Mouse (Mus musculus) hindbrain, embryonic 15.5 days (tissue): ENCODE data around the gene Cdc42ep5. TPM values are rescaled to one million over a fixed set of nuclear protein-coding genes. Genes with fewer than 3 reads are reported as not detected.

Experiments used
- ATAC-seq: fragments of 200-750 bp; cut with Nextera tagmentation; 2 replicates; pipeline ENCODE4 v1.8.0; 2017; ENCODE audit warnings: low read depth, moderate number of reproducible peaks, moderate TSS enrichment; ENCODE audit not compliant: low FRiP score
- H3K27ac ChIP-seq: fragments of 300-500 bp; sonication (generic); replicated peaks from 2 replicates; pipeline ENCODE4 v1.5.1; 2015; ENCODE audit warnings: mild to moderate bottlenecking, inconsistent platforms
- H3K27me3 ChIP-seq: fragments of 300-500 bp; sonication (generic); 2 replicates; pipeline ENCODE4 v1.6.1; 2015; ENCODE audit warnings: control low read depth, inconsistent platforms
- H3K36me3 ChIP-seq: fragments of 300-500 bp; sonication (generic); 2 replicates; pipeline ENCODE4 v1.6.1; 2015; ENCODE audit warnings: control low read depth, inconsistent platforms
- H3K4me1 ChIP-seq: fragments of 300-500 bp; sonication (generic); replicated peaks from 2 replicates; pipeline ENCODE4 v1.6.1; 2015; ENCODE audit warnings: control low read depth, inconsistent platforms
- H3K4me2 ChIP-seq: fragments of 300-500 bp; sonication (generic); 2 replicates; pipeline ENCODE4 v1.6.1; 2015; ENCODE audit warnings: moderate library complexity, mild to moderate bottlenecking, inconsistent platforms
- H3K4me3 ChIP-seq: fragments of 300-500 bp; sonication (generic); 2 replicates; pipeline ENCODE4 v1.5.1; 2015; ENCODE audit warnings: mild to moderate bottlenecking, inconsistent platforms
- H3K9ac ChIP-seq: fragments of 300-500 bp; sonication (generic); 2 replicates; pipeline ENCODE4 v1.6.1; 2015; ENCODE audit warnings: inconsistent platforms
- H3K9me3 ChIP-seq: fragments of 300-500 bp; sonication (generic); 2 replicates; pipeline ENCODE4 v1.6.1; 2016; ENCODE audit warnings: control low read depth, inconsistent platforms
- WGBS: fragments of 180-500 bp; shearing (Covaris S2); methylation state at CpG from one replicate; pipeline ENCODE4 v1.1.7; 2015; 5-methylcytosine and 5-hydroxymethylcytosine counted together
- polyA plus RNA-seq: library from polyadenylated mRNA; unstranded; fragments of >200 nt; fragmentation: Nextera tagmentation; extraction: Ambion mirVana; gene quantifications from 2 replicates; pipeline ENCODE4 v1.2.1, GENCODE M21; 2015

Cdc42ep5 gene
- polyA plus RNA-seq, 1 experiment from 2014 or later, result 8.8 TPM

DNA sequence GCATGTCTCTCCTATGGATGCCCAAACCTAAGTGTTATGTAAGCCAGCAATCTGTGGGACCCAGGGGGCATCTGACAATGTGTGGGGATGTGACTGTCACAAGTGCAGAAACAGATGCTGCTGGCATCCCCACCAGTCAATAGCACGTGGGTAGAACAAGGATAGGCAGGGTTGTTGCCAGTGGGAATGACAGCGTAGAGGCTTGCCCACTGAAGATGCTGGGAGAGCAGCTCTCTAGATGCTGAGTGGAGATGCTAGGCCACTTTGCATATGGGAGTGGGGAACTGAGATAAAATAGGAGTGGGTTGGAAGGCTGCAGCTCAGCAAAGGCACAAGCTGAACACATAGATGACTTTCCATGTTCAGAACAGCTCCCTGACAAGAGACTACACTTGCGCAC, 32.1 kb downstream of the Cdc42ep5 start:
- no peak overlapping the region for H3K4me2 ChIP-seq
- no peaks in the 10 kb centered on the region; the same call in none of the 2 replicates for H3K36me3 ChIP-seq
- no peak overlapping the region for H3K9ac ChIP-seq
- ATAC-seq, result no peak
- H3K9me3 ChIP-seq, result no peaks in the 10 kb centered on the region
- 89% methylated on average over 3 of the region's 3 CpGs for WGBS
- no peaks in the 10 kb centered on the region for H3K27me3 ChIP-seq
- H3K27ac ChIP-seq, result 0 out of 2 replicates have a peak overlapping the region, but pooled peaks have one; percentile 71
- H3K4me1 ChIP-seq, result peaks cover 24% of the 10 kb centered on the region
- no peak overlapping the region for H3K4me3 ChIP-seq

GRCm38 (mm10) chr7:4131964-4132363, 32.7 kb downstream of the Cdc42ep5 start:
- Histone ChIP-seq H3K4me3 (no peak overlapping the region), H3K4me2 (no peak overlapping the region), H3K36me3 (peaks cover 2% of the 10 kb centered on the region), H3K9ac (no peak overlapping the region), H3K4me1 (peaks cover 23% of the 10 kb centered on the region), H3K27me3 (no peaks in the 10 kb centered on the region), H3K9me3 (no peaks in the 10 kb centered on the region), H3K27ac (peak overlapping the region; percentile 71; the same call in 1 of the 2 replicates)
- ATAC-seq, result no peak
- 85% methylated on average over 8 of the region's 8 CpGs for WGBS

- Histone ChIP-seq H3K9me3 (no peaks in the 10 kb centered on the region), H3K36me3 (peaks cover 3% of the 10 kb centered on the region), H3K27me3 (no peaks in the 10 kb centered on the region), H3K4me2 (no peak overlapping the region), H3K9ac (peak overlapping the region; percentile 5), H3K4me1 (peaks cover 19% of the 10 kb centered on the region), H3K4me3 (no peak overlapping the region), H3K27ac (peak overlapping the region; percentile 59)
- 34% methylated on average over 13 of the region's 13 CpGs for WGBS
- ATAC-seq, result peak; percentile 66
Measured at GRCm38 (mm10) chr7:4130686-4131452, 33.8 kb downstream of the Cdc42ep5 start.

DNA sequence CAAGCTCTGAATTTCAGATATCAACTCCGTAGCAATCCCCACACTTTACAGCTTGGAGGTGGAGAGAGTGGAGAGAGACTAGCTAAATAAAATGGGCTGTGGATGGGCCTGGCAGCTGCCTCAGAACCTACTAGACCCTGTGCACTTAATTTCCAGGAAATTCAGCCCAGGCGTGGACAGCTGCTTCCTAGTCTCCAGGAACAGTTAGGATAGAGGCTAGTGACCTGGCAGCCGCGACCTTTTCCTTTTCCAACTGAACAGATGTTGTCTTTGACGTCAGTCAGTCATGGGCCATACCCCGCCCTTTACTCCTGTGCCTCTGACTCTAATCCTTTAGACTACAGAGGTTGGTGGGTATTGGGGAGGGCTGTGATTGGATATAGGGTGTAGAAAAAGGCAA, 35.8 kb downstream of the Cdc42ep5 start:
- Histone ChIP-seq H3K9ac (no peak overlapping the region), H3K4me1 (peaks cover 31% of the 10 kb centered on the region), H3K36me3 (peaks cover 3% of the 10 kb centered on the region), H3K27me3 (no peaks in the 10 kb centered on the region), H3K9me3 (no peaks in the 10 kb centered on the region), H3K27ac (peak overlapping the region; percentile 21; the same call in 1 of the 2 replicates), H3K4me3 (no peak overlapping the region), H3K4me2 (no peak overlapping the region)
- 74% methylated on average over 6 of the region's 6 CpGs for WGBS
- ATAC-seq, result no peak

DNA sequence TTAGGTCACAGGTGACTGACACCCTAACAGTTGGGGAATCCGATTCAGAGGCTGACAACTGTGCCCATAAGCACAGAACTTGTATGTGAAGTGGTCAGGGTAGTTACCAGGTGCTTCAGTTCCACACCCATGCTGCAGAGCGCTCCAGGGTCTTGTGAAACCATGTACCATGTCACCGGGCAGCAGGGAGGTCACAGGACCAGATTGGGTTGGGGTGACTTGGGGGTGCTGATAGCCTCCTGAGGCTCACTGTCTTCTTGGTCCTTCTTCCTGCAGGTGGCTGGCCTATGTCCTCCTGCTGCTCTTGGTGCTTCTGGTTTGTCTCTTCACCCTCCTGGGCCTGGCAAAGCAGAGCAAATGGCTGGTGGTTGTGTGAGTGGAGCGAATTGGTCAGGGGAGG, 36.8 kb downstream of the Cdc42ep5 start:
- peaks cover 3% of the 10 kb centered on the region for H3K36me3 ChIP-seq
- WGBS, result 90% methylated on average over 4 of the region's 4 CpGs
- H3K4me2 ChIP-seq, result no peak overlapping the region
- H3K9me3 ChIP-seq, result no peaks in the 10 kb centered on the region
- H3K27me3 ChIP-seq, result no peaks in the 10 kb centered on the region
- no peak for ATAC-seq
- H3K27ac ChIP-seq, result no peak overlapping the region
- H3K9ac ChIP-seq, result no peak overlapping the region
- peaks cover 41% of the 10 kb centered on the region for H3K4me1 ChIP-seq
- H3K4me3 ChIP-seq, result no peak overlapping the region

- ATAC-seq, result no peak
- Histone ChIP-seq H3K27me3 (no peaks in the 10 kb centered on the region), H3K9ac (no peak overlapping the region), H3K27ac (0 out of 2 replicates have a peak overlapping the region, but pooled peaks have one; percentile 32), H3K9me3 (no peaks in the 10 kb centered on the region), H3K4me2 (no peak overlapping the region), H3K4me1 (peaks cover 46% of the 10 kb centered on the region), H3K4me3 (no peak overlapping the region), H3K36me3 (peaks cover 3% of the 10 kb centered on the region)
- WGBS, result 85% methylated on average over 11 of the region's 11 CpGs
Measured at GRCm38 (mm10) chr7:4126992-4127785, 37.5 kb downstream of the Cdc42ep5 start.

DNA sequence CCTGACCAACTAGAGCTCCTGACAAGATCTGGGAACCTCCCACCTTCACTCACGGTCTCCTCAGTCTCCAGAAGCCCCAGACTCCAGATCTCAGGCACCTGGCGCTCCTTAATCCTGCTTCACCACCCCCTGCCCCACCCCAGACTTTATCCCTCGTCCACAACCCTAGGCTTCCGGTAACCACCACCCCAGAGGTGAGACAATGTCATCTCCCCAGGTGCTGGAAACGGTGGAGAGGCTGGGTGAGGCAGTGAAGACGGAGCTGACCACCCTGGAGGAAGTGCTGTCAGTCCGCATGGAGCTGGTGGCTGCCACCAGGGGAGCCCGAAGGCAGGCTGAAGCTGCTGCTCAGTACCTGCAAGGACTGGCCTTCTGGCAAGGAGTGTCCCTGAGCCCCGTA, 39.4 kb downstream of the Cdc42ep5 start:
- H3K4me2 ChIP-seq, result peak overlapping the region; percentile 61; the same call in 1 of the 2 replicates
- H3K4me3 ChIP-seq, result no peak overlapping the region
- H3K4me1 ChIP-seq, result peaks cover 47% of the 10 kb centered on the region

GRCm38 (mm10) chr7:4124856-4125255, 39.8 kb downstream of the Cdc42ep5 start:
- Histone ChIP-seq H3K9ac (peak overlapping the region; percentile 27), H3K4me3 (peak overlapping the region; percentile 28), H3K4me2 (peak overlapping the region; percentile 61), H3K27ac (peak overlapping the region; percentile 82), H3K27me3 (no peaks in the 10 kb centered on the region), H3K36me3 (peaks cover 3% of the 10 kb centered on the region), H3K4me1 (peaks cover 52% of the 10 kb centered on the region), H3K9me3 (no peaks in the 10 kb centered on the region)
- peak; percentile 0; the same call in 1 of the 2 replicates for ATAC-seq
- WGBS, result 10% methylated on average over 5 of the region's 5 CpGs

More for the DNA sequence above, 39.4 kb downstream of the Cdc42ep5 start:
- Histone ChIP-seq H3K27me3 (no peaks in the 10 kb centered on the region), H3K36me3 (peaks cover 3% of the 10 kb centered on the region), H3K9ac (peak overlapping the region; percentile 12; the same call in 1 of the 2 replicates), H3K9me3 (no peaks in the 10 kb centered on the region), H3K27ac (peak overlapping the region; percentile 82)
- no peak for ATAC-seq
- WGBS, result 34% methylated on average over 9 of the region's 9 CpGs

GRCm38 (mm10) chr7:4124315-4124759, 40.3 kb downstream of the Cdc42ep5 start:
- peaks cover 54% of the 10 kb centered on the region for H3K4me1 ChIP-seq
- under 1% methylated on average over 10 of the region's 10 CpGs for WGBS
- H3K9me3 ChIP-seq, result no peaks in the 10 kb centered on the region
- H3K4me3 ChIP-seq, result peak overlapping the region; percentile 28
- no peaks in the 10 kb centered on the region for H3K27me3 ChIP-seq
- peaks cover 3% of the 10 kb centered on the region for H3K36me3 ChIP-seq
- H3K9ac ChIP-seq, result peak overlapping the region; percentile 27; the same call in 1 of the 2 replicates
- H3K27ac ChIP-seq, result peak overlapping the region; percentile 82
- peak; percentile 87 for ATAC-seq
- H3K4me2 ChIP-seq, result peak overlapping the region; percentile 61

GRCm38 (mm10) chr7:4123732-4124131, 40.9 kb downstream of the Cdc42ep5 start:
- peak; percentile 81 for ATAC-seq
- peak overlapping the region; percentile 82 for H3K27ac ChIP-seq
- H3K9ac ChIP-seq, result peak overlapping the region; percentile 27; the same call in 1 of the 2 replicates
- H3K4me3 ChIP-seq, result peak overlapping the region; percentile 28
- peak overlapping the region; percentile 61 for H3K4me2 ChIP-seq
- no peaks in the 10 kb centered on the region for H3K9me3 ChIP-seq
- H3K4me1 ChIP-seq, result peaks cover 59% of the 10 kb centered on the region
- no peaks in the 10 kb centered on the region for H3K27me3 ChIP-seq
- 20% methylated on average over 1 of the region's 1 CpGs for WGBS
- peaks cover 3% of the 10 kb centered on the region for H3K36me3 ChIP-seq

GRCm38 (mm10) chr7:4122783-4123182, 41.9 kb downstream of the Cdc42ep5 start:
- no peak for ATAC-seq
- Histone ChIP-seq H3K27ac (peak overlapping the region; percentile 82), H3K4me1 (peaks cover 59% of the 10 kb centered on the region), H3K9me3 (no peaks in the 10 kb centered on the region), H3K36me3 (peaks cover 3% of the 10 kb centered on the region; the same call in 1 of the 2 replicates), H3K9ac (no peak overlapping the region), H3K4me2 (peak overlapping the region; percentile 61), H3K4me3 (peak overlapping the region; percentile 0; the same call in 1 of the 2 replicates), H3K27me3 (no peaks in the 10 kb centered on the region)
- WGBS, result 79% methylated on average over 10 of the region's 10 CpGs
